Mouse (Mus musculus) kidney, postnatal 36 days (tissue): ENCODE data around the gene Hist1h4c.

Experiments used
- DNase-seq, 2 experiments: peaks; one replicate each; pipeline ENCODE4 v3.0.0; 2021 to 2022; ENCODE audit warnings: mixed read lengths in 2 of 2

Hist1h4c gene

GRCm38 (mm10) chr13:23698300-23698693 lies at the start of gene Hist1h4c:
Gene Hist1h4c (minus strand): TSS chr13:23698454.
- peak; percentile 97 to 98 for DNase-seq

- no peak for DNase-seq
Observed at GRCm38 (mm10) chr13:23747892-23748288, 49.6 kb upstream of the Hist1h4c start.

GRCm38 (mm10) chr13:23747081-23747891 lies 49.0 kb upstream of the Hist1h4c start:
- no peak for DNase-seq

GRCm38 (mm10) chr13:23746201-23747080 lies 48.2 kb upstream of the Hist1h4c start, which contains the start of gene Hist1h2bb:
Gene Hist1h2bb (plus strand): TSS chr13:23746734.
- DNase-seq, result peak; percentile 61 to 88

GRCm38 (mm10) chr13:23745381-23746161 lies 47.3 kb upstream of the Hist1h4c start, which contains the start of gene Hist1h3c:
Gene Hist1h3c (minus strand): TSS chr13:23745602.
- peak; percentile 87 to 92 for DNase-seq

- DNase-seq, result no peak
Observed at GRCm38 (mm10) chr13:23744421-23745380, 46.4 kb upstream of the Hist1h4c start.

GRCm38 (mm10) chr13:23743963-23744362 lies 45.7 kb upstream of the Hist1h4c start:
- no peak for DNase-seq

- no peak for DNase-seq
Observed at GRCm38 (mm10) chr13:23743215-23743614, 45.0 kb upstream of the Hist1h4c start.

- DNase-seq, result no peak
Observed at GRCm38 (mm10) chr13:23742007-23742406, 43.8 kb upstream of the Hist1h4c start.

GRCm38 (mm10) chr13:23740910-23741309 lies 42.7 kb upstream of the Hist1h4c start:
- no peak for DNase-seq

GRCm38 (mm10) chr13:23740256-23740840 lies 42.1 kb upstream of the Hist1h4c start:
- DNase-seq, result no peak

- DNase-seq, result no peak
Observed at GRCm38 (mm10) chr13:23739922-23740252, 41.6 kb upstream of the Hist1h4c start.

- DNase-seq, result peak; percentile 94 to 98
Observed at GRCm38 (mm10) chr13:23739069-23739921, 41.0 kb upstream of the Hist1h4c start.

- DNase-seq, result peak; percentile 91 to 92
Observed at GRCm38 (mm10) chr13:23738677-23739068, 40.4 kb upstream of the Hist1h4c start, which contains the start of gene Hist1h1c. Gene Hist1h1c (plus strand): TSS chr13:23738808.

- peak in 1 of 2 experiments; percentile 49 for DNase-seq
Observed at GRCm38 (mm10) chr13:23738041-23738440, 39.8 kb upstream of the Hist1h4c start.

- DNase-seq, result no peak
Observed at GRCm38 (mm10) chr13:23737091-23737490, 38.8 kb upstream of the Hist1h4c start.

GRCm38 (mm10) chr13:23732156-23732804 lies 34.0 kb upstream of the Hist1h4c start:
- DNase-seq, result peak; percentile 46 to 48

- peak; percentile 70 to 89 for DNase-seq
Observed at GRCm38 (mm10) chr13:23730479-23730878, 32.2 kb upstream of the Hist1h4c start.

GRCm38 (mm10) chr13:23729706-23730105 lies 31.5 kb upstream of the Hist1h4c start:
- DNase-seq, result no peak

GRCm38 (mm10) chr13:23729192-23729525 lies 30.9 kb upstream of the Hist1h4c start:
- no peak for DNase-seq
